ENCODE assay signal across 8 mouse cellular contexts in the genomic region with DNA sequence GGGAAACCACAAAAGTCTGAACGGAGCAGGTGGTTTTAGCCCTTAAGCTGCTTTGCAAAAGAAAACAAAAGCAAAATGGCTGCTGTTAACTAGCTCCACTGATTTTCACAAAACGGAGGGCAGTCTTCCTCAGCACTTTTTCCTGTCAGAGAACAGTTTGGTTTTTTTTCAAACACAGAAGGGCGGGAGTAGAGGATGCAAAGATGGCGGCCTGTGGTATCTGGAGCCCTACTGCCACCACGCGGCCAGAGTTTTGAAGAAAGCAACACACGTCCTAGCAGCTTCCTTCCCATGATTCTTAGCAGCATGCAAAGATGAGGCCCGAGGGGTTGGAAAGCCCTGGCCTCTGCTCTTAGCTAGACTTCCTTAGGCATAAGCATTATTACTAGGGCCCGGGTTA.
DNase-seq lines count a peak whose midpoint lies in the region; ATAC-seq and TF ChIP-seq lines count a peak whose summit lies in the region.

No protein-coding gene starts in this region.

- no peak overlapping the region for H3K4me3 ChIP-seq in heart, embryonic 13.5 days
- no peak overlapping the region for H3K4me3 ChIP-seq in ES-Bruce4 (ENCODE audit: low read depth, low read length)
- H3K4me3 ChIP-seq in hindbrain, embryonic 12.5 days = no peak overlapping the region
- no peak overlapping the region for H3K4me3 ChIP-seq in liver, embryonic 16.5 days (ENCODE audit: low read depth, low read length)

- no peak for TF ChIP-seq POLR2A in ES-Bruce4 (IDR thresholded peaks at IDR 0.05; ENCODE audit: insufficient read depth, low read length)

- peak; percentile 39 for TF ChIP-seq CTCF in ES-Bruce4 (IDR thresholded peaks at IDR 0.05; ENCODE audit: low read depth, low read length)

- no peak for ATAC-seq in heart, embryonic 13.5 days (ENCODE audit: extremely low read depth, insufficient number of reproducible peaks, low FRiP score, low TSS enrichment)
- ATAC-seq in hindbrain, embryonic 12.5 days (ENCODE audit: low FRiP score) = no peak
- peak; percentile 37; the same call in 1 of the 2 replicates for ATAC-seq in liver, embryonic 16.5 days (ENCODE audit: low read depth)

- H3K4me2 ChIP-seq in heart, embryonic 13.5 days = peak overlapping the region; percentile 20; the same call in 1 of the 2 replicates
- no peak overlapping the region for H3K4me2 ChIP-seq in hindbrain, embryonic 12.5 days (replicated peaks)
- 0 out of 2 replicates have a peak overlapping the region, but pooled peaks have one; percentile 13 for H3K4me2 ChIP-seq in liver, embryonic 16.5 days (ENCODE audit: low read depth, low read length)

- H3K36me3 ChIP-seq in heart, embryonic 13.5 days = peaks cover 27% of the 10 kb centered on the region
- peaks cover 12% of the 10 kb centered on the region for H3K36me3 ChIP-seq in ES-Bruce4 (ENCODE audit: control insufficient read depth, insufficient read depth, low read length, poor library complexity, severe bottlenecking)
- no peaks in the 10 kb centered on the region for H3K36me3 ChIP-seq in hindbrain, embryonic 12.5 days
- no peaks in the 10 kb centered on the region for H3K36me3 ChIP-seq in liver, embryonic 16.5 days (ENCODE audit: control insufficient read depth, insufficient read depth)

- no peak overlapping the region for H3K27ac ChIP-seq in heart, embryonic 13.5 days (replicated peaks)
- H3K27ac ChIP-seq in ES-Bruce4 (ENCODE audit: insufficient read depth, low read length) = peak overlapping the region; percentile 73
- 0 out of 2 replicates have a peak overlapping the region, but pooled peaks have one; percentile 17 for H3K27ac ChIP-seq in hindbrain, embryonic 12.5 days
- no peak overlapping the region; the same call in 1 of the 2 replicates for H3K27ac ChIP-seq in liver, embryonic 16.5 days (ENCODE audit: low read length)

- 0 out of 2 replicates have a peak, but pooled peaks cover 5% of the 10 kb centered on the region for H3K4me1 ChIP-seq in heart, embryonic 13.5 days
- H3K4me1 ChIP-seq in ES-Bruce4 (ENCODE audit: control insufficient read depth, insufficient read depth, low read length) = no peaks in the 10 kb centered on the region
- no peaks in the 10 kb centered on the region for H3K4me1 ChIP-seq in hindbrain, embryonic 12.5 days
- no peaks in the 10 kb centered on the region for H3K4me1 ChIP-seq in liver, embryonic 16.5 days (ENCODE audit: control insufficient read depth, low read depth, low read length)

- DNase-seq in heart, adult 8-10 months (ENCODE audit: low spot score) = no peak
- DNase-seq in embryo, embryonic 10.5 days (ENCODE audit: low spot score) = peak; percentile 81
- DNase-seq in ovary, adult 18-20 months (ENCODE audit: low spot score) = peak; percentile 75
- no peak for DNase-seq in testis, postnatal 10 days (ENCODE audit: low spot score)

- no peak overlapping the region for H3K9ac ChIP-seq in heart, embryonic 13.5 days
- H3K9ac ChIP-seq in ES-Bruce4 (ENCODE audit: low read depth, poor library complexity, severe bottlenecking) = peak overlapping the region; percentile 46; the same call in 1 of the 2 replicates
- H3K9ac ChIP-seq in hindbrain, embryonic 12.5 days = no peak overlapping the region
- H3K9ac ChIP-seq in liver, embryonic 16.5 days (ENCODE audit: low read depth, low read length) = no peak overlapping the region

- TF ChIP-seq EP300 in ES-Bruce4 (IDR thresholded peaks at IDR 0.05; ENCODE audit: insufficient read depth, low read depth, low read length) = no peak

- no peaks in the 10 kb centered on the region for H3K27me3 ChIP-seq in heart, embryonic 13.5 days (replicated peaks)
- no peaks in the 10 kb centered on the region for H3K27me3 ChIP-seq in ES-Bruce4 (ENCODE audit: control insufficient read depth, insufficient read depth, low read length, poor library complexity, severe bottlenecking)
- H3K27me3 ChIP-seq in hindbrain, embryonic 12.5 days = no peaks in the 10 kb centered on the region
- no peaks in the 10 kb centered on the region for H3K27me3 ChIP-seq in liver, embryonic 16.5 days (ENCODE audit: control insufficient read depth, insufficient read depth, low read depth, low read length)

- 64% methylated on average over 9 of the region's 9 CpGs for WGBS in heart, embryonic 13.5 days
- 51% methylated on average over 9 of the region's 9 CpGs for WGBS in hindbrain, embryonic 12.5 days
- WGBS in liver, embryonic 16.5 days (ENCODE audit: insufficient replicate concordance) = 38% methylated on average over 9 of the region's 9 CpGs

- H3K9me3 ChIP-seq in heart, embryonic 13.5 days = no peaks in the 10 kb centered on the region
- no peaks in the 10 kb centered on the region for H3K9me3 ChIP-seq in ES-Bruce4 (replicated peaks; ENCODE audit: control insufficient read depth, insufficient read depth, low read length, poor library complexity, severe bottlenecking)
- no peaks in the 10 kb centered on the region for H3K9me3 ChIP-seq in hindbrain, embryonic 12.5 days (replicated peaks)
- H3K9me3 ChIP-seq in liver, embryonic 16.5 days (replicated peaks; ENCODE audit: control insufficient read depth, low read length) = no peaks in the 10 kb centered on the region

Comparison
In these comparisons a context has a peak if more than half of its experiments do, and no peak if none do; other contexts are left out.
1. H3K27ac ChIP-seq: peak in ES-Bruce4 (single experiment) and hindbrain, embryonic 12.5 days (single experiment); none in heart, embryonic 13.5 days (single experiment) and liver, embryonic 16.5 days (single experiment).
2. DNase-seq: peak in embryo, embryonic 10.5 days (single experiment) and ovary, adult 18-20 months (single experiment); none in heart, adult 8-10 months (single experiment) and testis, postnatal 10 days (single experiment).